9 mouse cellular contexts compared by ENCODE assay signal in genomic region chr2:132284492-132285139, GRCm38 (mm10). TPM values are rescaled to one million over a fixed set of nuclear protein-coding genes. Genes with fewer than 3 reads are reported as not detected.
DNase-seq lines count a peak whose midpoint lies in the region; ATAC-seq and TF ChIP-seq lines count a peak whose summit lies in the region.
"Had no signal": no experiment of that assay in that cellular context is flagged by ENCODE, and none has a peak within 500 bp of the region (broad histone marks: within the 10 kb centered on the region; RNA-seq: fewer than 3 reads in every experiment).

No protein-coding gene starts in this region.

- no peak overlapping the region for H3K4me2 ChIP-seq in neural tube, embryonic 11.5 days (ENCODE audit: low read depth)
- H3K4me2 ChIP-seq in intestine, postnatal 0 days (replicated peaks; ENCODE audit: low read depth) = peak overlapping the region; percentile 9; the same call in 1 of the 2 replicates
- peak overlapping the region; percentile 4; the same call in 1 of the 2 replicates for H3K4me2 ChIP-seq in lung, embryonic 15.5 days
- H3K4me2 ChIP-seq: midbrain, embryonic 12.5 days had no signal

- no peak overlapping the region for H3K4me3 ChIP-seq in neural tube, embryonic 11.5 days (ENCODE audit: low read depth, low read length)
- H3K4me3 ChIP-seq in intestine, postnatal 0 days (ENCODE audit: low read depth, low read length) = no peak overlapping the region
- no peak overlapping the region for H3K4me3 ChIP-seq in lung, embryonic 15.5 days
- H3K4me3 ChIP-seq: midbrain, embryonic 12.5 days had no signal

- H3K36me3 ChIP-seq in neural tube, embryonic 11.5 days (ENCODE audit: control insufficient read depth, insufficient read depth, low read length) = no peaks in the 10 kb centered on the region
- H3K36me3 ChIP-seq in intestine, postnatal 0 days (ENCODE audit: control insufficient read depth, insufficient read depth) = no peaks in the 10 kb centered on the region
- H3K36me3 ChIP-seq in lung, embryonic 15.5 days = no peaks in the 10 kb centered on the region
- H3K36me3 ChIP-seq: midbrain, embryonic 12.5 days had no signal

- H3K27me3 ChIP-seq in neural tube, embryonic 11.5 days (ENCODE audit: control insufficient read depth, insufficient read depth, low read length) = no peaks in the 10 kb centered on the region
- H3K27me3 ChIP-seq in intestine, postnatal 0 days (replicated peaks; ENCODE audit: control insufficient read depth, insufficient read depth, low read length) = no peaks in the 10 kb centered on the region
- no peaks in the 10 kb centered on the region for H3K27me3 ChIP-seq in lung, embryonic 15.5 days

- no peak for ATAC-seq in neural tube, embryonic 11.5 days (ENCODE audit: insufficient read depth, low FRiP score, low TSS enrichment)
- ATAC-seq in intestine, postnatal 0 days = no peak
- peak; percentile 62; the same call in 1 of the 2 replicates for ATAC-seq in lung, embryonic 15.5 days (ENCODE audit: borderline replicate concordance, extremely low read depth, low FRiP score, low TSS enrichment)

- peaks cover 15% of the 10 kb centered on the region; the same call in 1 of the 2 replicates for H3K4me1 ChIP-seq in neural tube, embryonic 11.5 days (ENCODE audit: control insufficient read depth, insufficient read depth, low read length)
- peaks cover 3% of the 10 kb centered on the region; the same call in 1 of the 2 replicates for H3K4me1 ChIP-seq in intestine, postnatal 0 days (replicated peaks; ENCODE audit: control insufficient read depth, insufficient read depth, low read length)
- H3K4me1 ChIP-seq in lung, embryonic 15.5 days = peaks cover 46% of the 10 kb centered on the region

- 89% methylated on average over 12 of the region's 12 CpGs for WGBS in neural tube, embryonic 11.5 days
- WGBS in intestine, postnatal 0 days = 68% methylated on average over 12 of the region's 12 CpGs
- WGBS in lung, embryonic 15.5 days = 46% methylated on average over 12 of the region's 12 CpGs

- H3K27ac ChIP-seq in neural tube, embryonic 11.5 days (ENCODE audit: low read depth, low read length) = 0 out of 2 replicates have a peak overlapping the region, but pooled peaks have one; percentile 10
- peak overlapping the region; percentile 55; the same call in 1 of the 2 replicates for H3K27ac ChIP-seq in intestine, postnatal 0 days (ENCODE audit: low read depth, low read length)
- peak overlapping the region; percentile 80 for H3K27ac ChIP-seq in lung, embryonic 15.5 days
- H3K27ac ChIP-seq: midbrain, embryonic 12.5 days had no signal

- no peak overlapping the region for H3K9ac ChIP-seq in neural tube, embryonic 11.5 days (ENCODE audit: low read length)
- H3K9ac ChIP-seq in intestine, postnatal 0 days (ENCODE audit: low read depth, low read length) = peak overlapping the region; percentile 31; the same call in 1 of the 2 replicates
- H3K9ac ChIP-seq in lung, embryonic 15.5 days = no peak overlapping the region
- H3K9ac ChIP-seq: midbrain, embryonic 12.5 days had no signal

- no peaks in the 10 kb centered on the region for H3K9me3 ChIP-seq in neural tube, embryonic 11.5 days (ENCODE audit: control insufficient read depth, low read length)
- no peaks in the 10 kb centered on the region for H3K9me3 ChIP-seq in intestine, postnatal 0 days (ENCODE audit: control insufficient read depth)
- no peaks in the 10 kb centered on the region for H3K9me3 ChIP-seq in lung, embryonic 15.5 days

- TF ChIP-seq CTCF in intestine, postnatal 0 days (IDR thresholded peaks at IDR 0.05; ENCODE audit: low read depth) = no peak

- DNase-seq in neural tube, embryonic 11.5 days (ENCODE audit: low spot score) = peak; percentile 10
- no peak for DNase-seq in neural tube, embryonic 10.5 days (ENCODE audit: extremely low spot score, low spot score)
- DNase-seq in heart, adult 11 months = peak; percentile 99
- no peak for DNase-seq in right cerebral cortex, adult 18-20 months
- DNase-seq in right cerebral cortex, postnatal 36 days (ENCODE audit: low spot score in 2 of 2) = no peak
- no peak for DNase-seq in urinary bladder, postnatal 14 days (ENCODE audit: low spot score)

RNA-seq across cellular contexts. Expression of gene Cds2, which starts 21.7 kb away (rescaled TPM):
- polyA plus RNA-seq in neural tube, embryonic 11.5 days (2014; fragmentation: Nextera tagmentation; extraction: Ambion mirVana) = 35.8 and 37.6 TPM in 2 replicates
- polyA plus RNA-seq in intestine, postnatal 0 days (2015; fragmentation: Nextera tagmentation; extraction: Ambion mirVana) = 16.2 and 17.3 TPM in 2 replicates
- 24.4 and 24.6 TPM in 2 replicates for polyA plus RNA-seq in lung, embryonic 15.5 days (2015; fragmentation: Nextera tagmentation; extraction: Ambion mirVana)

RNA-seq across cellular contexts. Expression of gene Pcna, which starts 31.5 kb away (rescaled TPM):
- polyA plus RNA-seq in neural tube, embryonic 11.5 days (2014; fragmentation: Nextera tagmentation; extraction: Ambion mirVana) = 314 and 334 TPM in 2 replicates
- 105 and 106 TPM in 2 replicates for polyA plus RNA-seq in intestine, postnatal 0 days (2015; fragmentation: Nextera tagmentation; extraction: Ambion mirVana)
- 284 and 298 TPM in 2 replicates for polyA plus RNA-seq in lung, embryonic 15.5 days (2015; fragmentation: Nextera tagmentation; extraction: Ambion mirVana)

RNA-seq across cellular contexts. Expression of gene Tmem230, which starts 37.0 kb away (rescaled TPM):
- polyA plus RNA-seq in neural tube, embryonic 11.5 days (2014; fragmentation: Nextera tagmentation; extraction: Ambion mirVana) = 58.8 and 59.0 TPM in 2 replicates
- polyA plus RNA-seq in intestine, postnatal 0 days (2015; fragmentation: Nextera tagmentation; extraction: Ambion mirVana) = 31.2 and 34.3 TPM in 2 replicates
- polyA plus RNA-seq in lung, embryonic 15.5 days (2015; fragmentation: Nextera tagmentation; extraction: Ambion mirVana) = 43.6 and 46.2 TPM in 2 replicates

Comparison
In these comparisons a context has a peak if more than half of its experiments do, and no peak if none do; other contexts are left out.
1. DNase-seq: peak in neural tube, embryonic 11.5 days (single experiment) and heart, adult 11 months (single experiment); none in neural tube, embryonic 10.5 days (single experiment), right cerebral cortex, adult 18-20 months (single experiment), right cerebral cortex, postnatal 36 days (0 of 2) and urinary bladder, postnatal 14 days (single experiment).
2. H3K27ac ChIP-seq: peak in every context shown above with its lines; median percentile 80 in lung, embryonic 15.5 days; 55 in intestine, postnatal 0 days; 10 in neural tube, embryonic 11.5 days.